Mouse (Mus musculus): Measurements from ENCODE around the gene Sh2d6. TPM values are rescaled to one million over a fixed set of nuclear protein-coding genes. Genes with fewer than 3 reads are reported as not detected.
"Not testable (repeated sequence)": the region's sequence is repeated elsewhere in the genome, so short reads cannot be mapped to it uniquely, and the experiment has no call there.

Gene Sh2d6
- polyA plus RNA-seq, 1 experiment from 2014 or later, result 0.18 TPM

DNA sequence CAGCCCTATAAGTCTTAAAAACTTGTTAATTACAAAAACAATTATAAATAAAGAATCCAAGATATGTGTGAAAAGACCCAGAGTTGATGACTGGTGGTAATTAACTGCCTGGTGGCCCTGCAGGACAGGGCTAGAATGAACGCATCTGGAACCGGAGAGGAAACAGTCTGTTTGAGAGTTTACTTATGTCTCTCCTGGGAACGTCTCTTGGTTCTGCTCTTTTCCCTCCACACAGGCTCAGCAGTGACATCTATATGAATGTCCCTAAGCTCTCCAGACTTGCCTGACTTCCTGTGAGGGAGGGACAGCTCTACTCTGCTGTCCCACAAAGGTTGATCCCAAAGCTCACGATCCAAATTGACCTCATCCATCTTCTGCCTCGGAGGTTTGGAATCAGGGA is 22.6 kb downstream of the Sh2d6 start:
- Histone ChIP-seq H3K4me3 (replicated peaks) (no peak overlapping the region), H3K9me3 (no peaks in the 10 kb centered on the region), H3K36me3 (no peaks in the 10 kb centered on the region), H3K4me2 (no peak overlapping the region), H3K27ac (no peak overlapping the region), H3K9ac (replicated peaks) (no peak overlapping the region), H3K27me3 (no peaks in the 10 kb centered on the region), H3K4me1 (replicated peaks) (peaks cover 4% of the 10 kb centered on the region)
- WGBS, result 45% methylated on average over 5 of the region's 5 CpGs
- no peak for ATAC-seq (ENCODE audit: insufficient number of reproducible peaks, insufficient read depth, low FRiP score, low TSS enrichment, low read depth)

- no peaks in the 10 kb centered on the region for H3K36me3 ChIP-seq
- H3K4me2 ChIP-seq, result no peak overlapping the region
- H3K27ac ChIP-seq, result no peak overlapping the region
- no peaks in the 10 kb centered on the region for H3K27me3 ChIP-seq
- no peak overlapping the region for H3K9ac ChIP-seq (replicated peaks)
- ATAC-seq (ENCODE audit: insufficient number of reproducible peaks, insufficient read depth, low FRiP score, low TSS enrichment, low read depth), result no peak
- 74% methylated on average over 6 of the region's 6 CpGs for WGBS
- no peaks in the 10 kb centered on the region; the same call in 1 of the 2 replicates for H3K4me1 ChIP-seq (replicated peaks)
- no peaks in the 10 kb centered on the region for H3K9me3 ChIP-seq
- no peak overlapping the region for H3K4me3 ChIP-seq (replicated peaks)
Measured at GRCm38 (mm10) chr6:72492892-72493291, 28.6 kb downstream of the Sh2d6 start.

- Histone ChIP-seq H3K27me3 (no peaks in the 10 kb centered on the region), H3K27ac (no peak overlapping the region), H3K9ac (replicated peaks) (no peak overlapping the region), H3K4me3 (replicated peaks) (no peak overlapping the region), H3K4me2 (no peak overlapping the region), H3K4me1 (replicated peaks) (no peaks in the 10 kb centered on the region; the same call in 1 of the 2 replicates), H3K36me3 (no peaks in the 10 kb centered on the region), H3K9me3 (no peaks in the 10 kb centered on the region)
- no peak for ATAC-seq (ENCODE audit: insufficient number of reproducible peaks, insufficient read depth, low FRiP score, low TSS enrichment, low read depth)
- 73% methylated on average over 3 of the region's 3 CpGs for WGBS
Measured at GRCm38 (mm10) chr6:72491151-72491550, 30.4 kb downstream of the Sh2d6 start.

GRCm38 (mm10) chr6:72489534-72489933 is 32.0 kb downstream of the Sh2d6 start:
- no peaks in the 10 kb centered on the region for H3K27me3 ChIP-seq
- H3K27ac ChIP-seq, result no peak overlapping the region
- no peak overlapping the region for H3K4me3 ChIP-seq (replicated peaks)
- no peak overlapping the region for H3K4me2 ChIP-seq
- no peaks in the 10 kb centered on the region for H3K9me3 ChIP-seq
- H3K9ac ChIP-seq (replicated peaks), result no peak overlapping the region
- ATAC-seq (ENCODE audit: insufficient number of reproducible peaks, insufficient read depth, low FRiP score, low TSS enrichment, low read depth), result no peak
- H3K4me1 ChIP-seq (replicated peaks), result no peaks in the 10 kb centered on the region; the same call in 1 of the 2 replicates
- H3K36me3 ChIP-seq, result no peaks in the 10 kb centered on the region

DNA sequence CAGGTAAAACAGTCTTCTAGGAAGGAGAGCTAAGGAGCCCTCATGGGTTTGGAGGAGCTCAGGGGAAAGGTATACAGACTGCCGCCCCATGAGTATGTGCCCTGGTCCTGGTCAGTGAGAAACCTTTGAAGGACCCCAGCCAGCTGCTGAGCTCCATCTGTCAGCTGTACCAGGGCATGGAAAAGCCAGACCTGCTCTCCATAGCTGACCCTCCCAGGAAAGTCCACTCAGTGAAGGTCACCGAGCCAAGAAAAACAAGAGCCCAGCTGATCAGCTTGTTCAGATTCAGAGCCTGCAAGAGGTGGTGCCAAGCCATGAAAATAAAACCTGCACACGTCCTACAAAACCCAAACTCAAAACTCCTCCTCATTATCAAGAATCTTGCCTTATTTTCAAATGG is 32.7 kb downstream of the Sh2d6 start:
- no peak overlapping the region for H3K4me3 ChIP-seq (replicated peaks)
- H3K36me3 ChIP-seq, result no peaks in the 10 kb centered on the region
- H3K9me3 ChIP-seq, result no peaks in the 10 kb centered on the region
- WGBS, result 71% methylated on average over 3 of the region's 3 CpGs
- H3K9ac ChIP-seq (replicated peaks), result no peak overlapping the region
- no peaks in the 10 kb centered on the region for H3K27me3 ChIP-seq
- H3K27ac ChIP-seq, result no peak overlapping the region
- H3K4me1 ChIP-seq (replicated peaks), result no peaks in the 10 kb centered on the region; the same call in 1 of the 2 replicates
- no peak overlapping the region for H3K4me2 ChIP-seq
- no peak for ATAC-seq (ENCODE audit: insufficient number of reproducible peaks, insufficient read depth, low FRiP score, low TSS enrichment, low read depth)

DNA sequence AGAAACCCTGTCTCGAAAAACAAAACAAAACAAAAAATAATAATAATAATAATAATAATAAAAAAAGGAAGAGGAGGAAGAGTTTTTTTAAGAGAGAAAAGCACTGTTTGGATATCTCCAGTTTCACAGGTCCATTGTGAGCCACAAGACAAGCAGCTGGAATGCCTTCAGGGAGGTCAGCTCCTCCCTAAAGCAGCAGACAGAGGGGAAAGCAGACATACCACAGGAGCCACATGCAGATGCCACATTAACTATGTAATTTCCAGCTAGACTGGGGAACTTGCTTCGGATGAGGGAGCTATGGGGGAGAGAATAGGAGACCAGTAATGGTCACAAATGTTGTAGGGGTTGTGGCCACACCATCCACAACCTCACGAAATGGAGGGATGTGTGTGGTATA is 34.2 kb downstream of the Sh2d6 start:
- Histone ChIP-seq H3K4me3 (replicated peaks) (no peak overlapping the region), H3K9me3 (no peaks in the 10 kb centered on the region), H3K27me3 (no peaks in the 10 kb centered on the region), H3K9ac (replicated peaks) (no peak overlapping the region), H3K36me3 (no peaks in the 10 kb centered on the region), H3K4me1 (replicated peaks) (no peaks in the 10 kb centered on the region), H3K4me2 (no peak overlapping the region), H3K27ac (no peak overlapping the region)
- no peak for ATAC-seq (ENCODE audit: insufficient number of reproducible peaks, insufficient read depth, low FRiP score, low TSS enrichment, low read depth)
- WGBS, result 68% methylated on average over 3 of the region's 3 CpGs

DNA sequence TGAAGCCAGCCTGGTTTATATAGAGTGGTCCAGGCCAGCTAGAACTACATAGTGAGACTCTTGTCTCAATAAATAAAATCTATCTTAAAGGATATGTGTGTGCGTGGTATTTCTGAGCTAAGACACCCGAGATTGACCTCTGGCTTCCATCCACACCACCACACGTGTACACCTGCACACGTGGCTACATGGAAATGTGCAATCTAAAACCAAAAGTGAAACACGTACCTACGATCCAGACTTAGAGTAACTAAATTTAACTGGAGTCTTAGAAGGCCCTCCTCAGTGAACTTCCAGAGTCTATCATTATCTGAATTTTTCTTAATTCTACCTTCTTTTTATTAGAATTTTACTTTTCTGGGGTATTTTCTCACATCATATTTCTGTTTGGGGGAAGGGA is 35.2 kb downstream of the Sh2d6 start:
- no peaks in the 10 kb centered on the region for H3K27me3 ChIP-seq
- no peak overlapping the region for H3K27ac ChIP-seq
- H3K4me2 ChIP-seq, result no peak overlapping the region
- no peak overlapping the region for H3K9ac ChIP-seq (replicated peaks)
- no peaks in the 10 kb centered on the region for H3K9me3 ChIP-seq
- no peaks in the 10 kb centered on the region for H3K36me3 ChIP-seq
- no peak overlapping the region for H3K4me3 ChIP-seq (replicated peaks)
- 92% methylated on average over 6 of the region's 6 CpGs for WGBS
- no peaks in the 10 kb centered on the region for H3K4me1 ChIP-seq (replicated peaks)
- ATAC-seq (ENCODE audit: insufficient number of reproducible peaks, insufficient read depth, low FRiP score, low TSS enrichment, low read depth), result no peak

DNA sequence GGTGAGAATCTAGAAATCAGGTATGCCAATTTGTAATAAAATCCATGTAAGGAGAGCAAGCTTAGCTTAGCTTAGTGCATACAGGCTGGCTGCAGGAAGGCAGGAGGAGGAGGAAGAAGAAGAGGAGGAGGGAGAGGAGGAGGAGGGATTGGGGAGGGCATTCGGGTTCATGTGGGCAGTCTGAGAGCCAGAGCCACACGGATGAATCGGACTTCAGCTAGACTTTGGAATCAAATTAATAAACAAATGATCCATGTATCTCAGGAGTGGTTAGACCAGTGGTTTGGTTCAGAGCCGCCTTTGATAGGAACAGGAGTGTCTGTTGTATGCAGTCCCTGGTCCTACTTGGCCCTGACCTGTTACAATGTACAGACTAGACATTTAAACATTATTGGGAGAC is 36.6 kb downstream of the Sh2d6 start:
- H3K9ac ChIP-seq (replicated peaks), result no peak overlapping the region
- no peaks in the 10 kb centered on the region for H3K36me3 ChIP-seq
- ATAC-seq (ENCODE audit: insufficient number of reproducible peaks, insufficient read depth, low FRiP score, low TSS enrichment, low read depth), result no peak
- H3K27me3 ChIP-seq, result no peaks in the 10 kb centered on the region
- WGBS, result 70% methylated on average over 4 of the region's 4 CpGs
- H3K4me2 ChIP-seq, result no peak overlapping the region
- no peaks in the 10 kb centered on the region for H3K9me3 ChIP-seq
- no peaks in the 10 kb centered on the region for H3K4me1 ChIP-seq (replicated peaks)
- no peak overlapping the region for H3K4me3 ChIP-seq (replicated peaks)
- no peak overlapping the region for H3K27ac ChIP-seq

DNA sequence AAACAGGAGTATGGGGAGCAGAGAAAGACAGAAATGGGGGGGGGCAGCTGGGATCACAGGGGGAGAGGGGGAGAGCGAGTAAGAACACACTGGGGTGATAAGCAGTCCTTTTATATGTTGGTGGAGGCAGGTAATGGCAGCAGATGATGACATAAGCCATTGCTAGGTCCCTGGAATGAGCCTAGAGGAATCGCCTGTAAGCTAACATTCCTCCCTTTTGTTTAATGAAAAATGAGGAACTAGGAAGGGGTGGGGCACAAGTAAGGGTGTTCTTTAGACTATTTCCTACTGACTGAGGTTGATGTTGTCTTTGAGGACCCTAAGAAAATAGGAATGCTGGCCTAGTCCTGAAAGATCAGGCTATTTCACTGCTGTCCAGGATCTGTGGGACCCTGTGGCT is 39.4 kb downstream of the Sh2d6 start:
- no peaks in the 10 kb centered on the region for H3K36me3 ChIP-seq
- WGBS, result 85% methylated on average over 2 of the region's 2 CpGs
- no peak for ATAC-seq (ENCODE audit: insufficient number of reproducible peaks, insufficient read depth, low FRiP score, low TSS enrichment, low read depth)
- H3K9ac ChIP-seq (replicated peaks), result no peak overlapping the region
- no peak overlapping the region for H3K4me2 ChIP-seq
- no peaks in the 10 kb centered on the region for H3K9me3 ChIP-seq
- no peak overlapping the region for H3K4me3 ChIP-seq (replicated peaks)
- H3K4me1 ChIP-seq (replicated peaks), result no peaks in the 10 kb centered on the region
- no peak overlapping the region for H3K27ac ChIP-seq
- H3K27me3 ChIP-seq, result no peaks in the 10 kb centered on the region

DNA sequence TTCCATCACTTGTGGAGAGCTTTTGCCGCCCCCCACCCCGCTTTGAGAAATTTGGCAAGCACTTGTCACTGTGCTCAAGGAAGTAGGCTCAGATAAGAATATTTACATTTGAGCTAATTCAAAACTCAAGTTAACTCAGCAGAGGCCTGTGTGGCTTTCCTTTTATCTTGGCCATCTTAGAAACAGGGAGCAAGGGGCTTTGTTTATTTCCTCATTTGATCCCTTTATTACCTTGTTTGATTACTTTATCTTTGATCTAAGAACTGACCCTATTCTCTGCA is 41.1 kb downstream of the Sh2d6 start:
- no peaks in the 10 kb centered on the region for H3K36me3 ChIP-seq
- H3K4me3 ChIP-seq (replicated peaks), result no peak overlapping the region
- no peak for ATAC-seq (ENCODE audit: insufficient number of reproducible peaks, insufficient read depth, low FRiP score, low TSS enrichment, low read depth)
- 84% methylated on average over 2 of the region's 2 CpGs for WGBS
- H3K9ac ChIP-seq (replicated peaks), result no peak overlapping the region
- H3K27me3 ChIP-seq, result no peaks in the 10 kb centered on the region
- H3K4me1 ChIP-seq (replicated peaks), result no peaks in the 10 kb centered on the region
- no peak overlapping the region for H3K4me2 ChIP-seq
- no peaks in the 10 kb centered on the region for H3K9me3 ChIP-seq
- H3K27ac ChIP-seq, result no peak overlapping the region

- Histone ChIP-seq H3K36me3 (no peaks in the 10 kb centered on the region), H3K4me3 (replicated peaks) (no peak overlapping the region), H3K9ac (replicated peaks) (no peak overlapping the region), H3K9me3 (no peaks in the 10 kb centered on the region), H3K27ac (no peak overlapping the region), H3K27me3 (no peaks in the 10 kb centered on the region), H3K4me1 (replicated peaks) (no peaks in the 10 kb centered on the region), H3K4me2 (no peak overlapping the region)
- 90% methylated on average over 12 of the region's 12 CpGs for WGBS
- no peak for ATAC-seq (ENCODE audit: insufficient number of reproducible peaks, insufficient read depth, low FRiP score, low TSS enrichment, low read depth)
Measured at GRCm38 (mm10) chr6:72479645-72480421, 41.7 kb downstream of the Sh2d6 start.

- H3K27ac ChIP-seq; H3K4me2 ChIP-seq; H3K36me3 ChIP-seq; H3K4me3 ChIP-seq (replicated peaks); H3K4me1 ChIP-seq (replicated peaks); H3K9ac ChIP-seq (replicated peaks); H3K27me3 ChIP-seq; ATAC-seq (ENCODE audit: insufficient number of reproducible peaks, insufficient read depth, low FRiP score, low TSS enrichment, low read depth); H3K9me3 ChIP-seq: not testable (repeated sequence)
- 91% methylated on average over 3 of the region's 3 CpGs for WGBS
Measured at GRCm38 (mm10) chr6:72478691-72479090, 42.8 kb downstream of the Sh2d6 start.
